Mouse (Mus musculus): ENCODE data around the gene Sirt3. TPM values are rescaled to one million over a fixed set of nuclear protein-coding genes. Genes with fewer than 3 reads are reported as not detected.

Gene Sirt3
- polyA plus RNA-seq, 2 experiments = 14.0 to 14.7 TPM

- H3K27me3 ChIP-seq (ENCODE audit: control insufficient read depth, insufficient read depth, low read length) = peaks cover 40% of the 10 kb centered on the region
- TF ChIP-seq CTCF (IDR thresholded peaks at IDR 0.05; ENCODE audit: low read depth) (no peak), EP300 (IDR thresholded peaks at IDR 0.05; ENCODE audit: low read depth) (no peak)
Observed at GRCm38 (mm10) chr7:140921225-140921975, 39.3 kb upstream of the Sirt3 start.

GRCm38 (mm10) chr7:140920418-140921029 is 38.4 kb upstream of the Sirt3 start, which contains the start of gene Nlrp6:
Gene Nlrp6 (plus strand): TSS chr7:140920902.
- no peak within 1 kb of the TSS for H3K27ac ChIP-seq
- peaks cover 40% of the 10 kb centered on the region for H3K27me3 ChIP-seq (ENCODE audit: control insufficient read depth, insufficient read depth, low read length)
- no peaks in the 10 kb centered on the region for H3K9me3 ChIP-seq (ENCODE audit: control insufficient read depth, low read length)
- TF ChIP-seq CTCF (IDR thresholded peaks at IDR 0.05; ENCODE audit: low read depth) (no peak), EP300 (IDR thresholded peaks at IDR 0.05; ENCODE audit: low read depth) (no peak)
- no peaks in the 10 kb centered on the region for H3K36me3 ChIP-seq (replicated peaks; ENCODE audit: control insufficient read depth, insufficient read depth, low read depth)
- ATAC-seq (ENCODE audit: insufficient read depth) (no peak), DNase-seq (ENCODE audit: low read depth in 3 of 3, low spot score in 3 of 3) (no peak)
- no peak within 1 kb of the TSS for H3K9ac ChIP-seq (replicated peaks)
- no peak within 1 kb of the TSS for H3K4me3 ChIP-seq (ENCODE audit: insufficient read depth in 1 of 2, low read depth in 2 of 2, low read length in 2 of 2)
- WGBS (ENCODE audit: insufficient replicate concordance) = 45% methylated on average over 8 of the region's 8 CpGs
- no peak within 1 kb of the TSS for H3K4me2 ChIP-seq (ENCODE audit: low read depth)
- H3K4me1 ChIP-seq (replicated peaks; ENCODE audit: control insufficient read depth in 2 of 2, insufficient read depth in 2 of 2, low read length in 1 of 2) = peaks cover 0 to 3% of the 10 kb centered on the region in 2 experiments; a peak in 2 of 4 replicates

More at GRCm38 (mm10) chr7:140921225-140921975, 39.3 kb upstream of the Sirt3 start:
- no peak for ATAC-seq (ENCODE audit: insufficient read depth)
- Histone ChIP-seq H3K27ac (no peak overlapping the region), H3K9me3 (ENCODE audit: control insufficient read depth, low read length) (no peaks in the 10 kb centered on the region), H3K4me3 (ENCODE audit: insufficient read depth in 1 of 2, low read depth in 2 of 2, low read length in 2 of 2) (no peak overlapping the region), H3K36me3 (replicated peaks; ENCODE audit: control insufficient read depth, insufficient read depth, low read depth) (no peaks in the 10 kb centered on the region), H3K4me1 (replicated peaks; ENCODE audit: control insufficient read depth in 2 of 2, insufficient read depth in 2 of 2, low read length in 1 of 2) (peaks cover 0 to 3% of the 10 kb centered on the region in 2 experiments; a peak in 2 of 4 replicates), H3K9ac (replicated peaks) (no peak overlapping the region), H3K4me2 (ENCODE audit: low read depth) (no peak overlapping the region)
- DNase-seq (ENCODE audit: low read depth in 3 of 3, low spot score in 3 of 3) = no peak
- WGBS (ENCODE audit: insufficient replicate concordance) = 30% methylated on average over 22 of the region's 22 CpGs

- Histone ChIP-seq H3K27me3 (ENCODE audit: control insufficient read depth, insufficient read depth, low read length) (peaks cover 40% of the 10 kb centered on the region), H3K9me3 (ENCODE audit: control insufficient read depth, low read length) (no peaks in the 10 kb centered on the region), H3K9ac (replicated peaks) (no peak overlapping the region), H3K27ac (no peak overlapping the region), H3K4me2 (ENCODE audit: low read depth) (no peak overlapping the region), H3K4me1 (replicated peaks; ENCODE audit: control insufficient read depth in 2 of 2, insufficient read depth in 2 of 2, low read length in 1 of 2) (peaks cover 0 to 3% of the 10 kb centered on the region in 2 experiments; a peak in 2 of 4 replicates), H3K4me3 (ENCODE audit: insufficient read depth in 1 of 2, low read depth in 2 of 2, low read length in 2 of 2) (no peak overlapping the region), H3K36me3 (replicated peaks; ENCODE audit: control insufficient read depth, insufficient read depth, low read depth) (no peaks in the 10 kb centered on the region)
- TF ChIP-seq CTCF (IDR thresholded peaks at IDR 0.05; ENCODE audit: low read depth) (no peak), EP300 (IDR thresholded peaks at IDR 0.05; ENCODE audit: low read depth) (no peak)
- DNase-seq (ENCODE audit: low read depth in 3 of 3, low spot score in 3 of 3) = no peak
- WGBS (ENCODE audit: insufficient replicate concordance) = 20% methylated on average over 4 of the region's 4 CpGs
- no peak for ATAC-seq (ENCODE audit: insufficient read depth)
Observed at GRCm38 (mm10) chr7:140919911-140920310, 37.8 kb upstream of the Sirt3 start.

DNA sequence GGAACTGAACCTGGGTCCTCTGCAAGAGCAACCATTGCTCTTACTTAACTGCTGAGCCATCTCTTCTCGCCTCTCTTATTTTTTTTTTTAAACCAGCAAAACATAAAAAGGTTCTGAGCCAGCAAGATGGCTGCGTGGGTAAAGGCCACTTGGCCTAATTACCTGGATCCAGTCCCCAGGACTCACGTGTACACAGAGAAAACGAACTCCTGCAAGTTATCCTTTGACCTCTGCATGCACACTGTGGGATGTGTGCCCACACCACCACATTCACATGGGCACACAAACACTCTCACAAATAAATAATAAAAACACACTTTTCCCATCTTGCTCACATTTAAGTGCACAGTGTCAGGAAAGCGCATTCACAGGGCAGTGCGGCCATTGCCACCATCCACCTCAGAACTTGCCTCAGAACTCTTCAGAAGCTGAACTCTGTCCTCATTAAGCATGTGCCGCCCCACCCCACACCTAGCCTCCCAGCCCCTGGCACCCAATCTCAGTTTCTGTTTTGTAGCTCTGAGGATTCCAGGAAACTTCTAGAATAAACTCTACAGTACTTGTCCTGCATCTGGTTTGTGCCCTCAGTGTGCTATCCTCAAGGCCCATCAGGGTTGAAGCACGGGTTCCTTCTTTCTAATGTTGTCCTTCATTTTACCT is 32.1 kb upstream of the Sirt3 start:
- no peak for DNase-seq (ENCODE audit: low read depth in 3 of 3, low spot score in 3 of 3)
- Histone ChIP-seq H3K27me3 (ENCODE audit: control insufficient read depth, insufficient read depth, low read length) (no peaks in the 10 kb centered on the region), H3K36me3 (replicated peaks; ENCODE audit: control insufficient read depth, insufficient read depth, low read depth) (no peaks in the 10 kb centered on the region), H3K4me1 (replicated peaks; ENCODE audit: control insufficient read depth in 2 of 2, insufficient read depth in 2 of 2, low read length in 1 of 2) (peaks cover 0 to 10% of the 10 kb centered on the region in 2 experiments; a peak in 2 of 4 replicates), H3K27ac (no peak overlapping the region), H3K4me3 (ENCODE audit: insufficient read depth in 1 of 2, low read depth in 2 of 2, low read length in 2 of 2) (no peak overlapping the region), H3K9ac (replicated peaks) (no peak overlapping the region), H3K4me2 (ENCODE audit: low read depth) (no peak overlapping the region), H3K9me3 (ENCODE audit: control insufficient read depth, low read length) (no peaks in the 10 kb centered on the region)
- no peak for ATAC-seq (ENCODE audit: insufficient read depth)
- WGBS (ENCODE audit: insufficient replicate concordance) = 65% methylated on average over 8 of the region's 8 CpGs
- TF ChIP-seq EP300 (IDR thresholded peaks at IDR 0.05; ENCODE audit: low read depth) = no peak
- no peak for TF ChIP-seq CTCF (IDR thresholded peaks at IDR 0.05; ENCODE audit: low read depth)
